Mouse (Mus musculus) ZHBTc4 (cell line): ENCODE data around the gene Olfr103.

ENCODE experiments used
- DNase-seq: peaks from one replicate; pipeline ENCODE4 v3.0.0-alpha.2; 2011; ENCODE audit warnings: low read depth, low spot score

Olfr103 gene

GRCm38 (mm10) chr17:37339598-37339997 lies at the start of gene Olfr103:
TSS of gene Olfr103 (minus strand) at chr17:37339698.
- no peak for DNase-seq

- no peak for DNase-seq
Observed at GRCm38 (mm10) chr17:37378733-37379132, 39.2 kb upstream of the Olfr103 start, which contains the start of gene Olfr105-ps. TSS of gene Olfr105-ps (plus strand) at chr17:37379033.

- no peak for DNase-seq
Observed at GRCm38 (mm10) chr17:37359282-37359681, 19.8 kb upstream of the Olfr103 start, which contains the start of gene Olfr104-ps. TSS of gene Olfr104-ps (plus strand) at chr17:37359582.

- no peak for DNase-seq
Observed at GRCm38 (mm10) chr17:37316954-37317353, 22.5 kb downstream of the Olfr103 start, which contains the start of gene Olfr102. TSS of gene Olfr102 (minus strand) at chr17:37317054.

- DNase-seq = no peak
Observed at GRCm38 (mm10) chr17:37310146-37310699, 29.3 kb downstream of the Olfr103 start.

GRCm38 (mm10) chr17:37308483-37308882 lies 31.0 kb downstream of the Olfr103 start:
- DNase-seq = peak; percentile 38

- DNase-seq = no peak
Observed at GRCm38 (mm10) chr17:37304213-37304612, 35.3 kb downstream of the Olfr103 start, which contains the start of gene Olfr101. TSS of gene Olfr101 (minus strand) at chr17:37304313.
